Mouse (Mus musculus) intestine, postnatal 0 days (tissue): ENCODE measurements around the gene Otud7b. TPM values are rescaled to one million over a fixed set of nuclear protein-coding genes. Genes with fewer than 3 reads are reported as not detected.
A peak's percentile ranks its signal among the peaks of the same experiment; 100 is the strongest.

Experiments
- ATAC-seq: fragments of 200-750 bp; cut with Nextera tagmentation; 2 replicates; pipeline ENCODE4 v1.8.0; 2017; ENCODE audit warnings: mild to moderate bottlenecking, moderate TSS enrichment, moderate library complexity
- H3K27ac ChIP-seq: fragments of 300-500 bp; sonication (generic); 2 replicates; pipeline ENCODE4 v1.5.1; 2014; ENCODE audit warnings: mild to moderate bottlenecking, low read depth, low read length, moderate library complexity
- H3K27me3 ChIP-seq: fragments of 300-500 bp; sonication (generic); replicated peaks from 2 replicates; pipeline ENCODE4 v1.6.1; 2014; ENCODE audit warnings: low read length, mixed read lengths; ENCODE audit not compliant: control insufficient read depth, insufficient read depth
- H3K36me3 ChIP-seq: fragments of 300-500 bp; sonication (generic); 2 replicates; pipeline ENCODE4 v1.6.1; 2014; ENCODE audit warnings: mild to moderate bottlenecking, moderate library complexity; ENCODE audit not compliant: control insufficient read depth, insufficient read depth
- H3K4me1 ChIP-seq: fragments of 300-500 bp; sonication (generic); replicated peaks from 2 replicates; pipeline ENCODE4 v1.6.1; 2014; ENCODE audit warnings: antibody characterized with exemption, low read length, mixed read lengths; ENCODE audit not compliant: control insufficient read depth, insufficient read depth
- H3K4me2 ChIP-seq: fragments of 300-500 bp; sonication (generic); replicated peaks from 2 replicates; pipeline ENCODE4 v1.6.1; 2014; ENCODE audit warnings: low read depth, mild to moderate bottlenecking, moderate library complexity
- H3K4me3 ChIP-seq: fragments of 300-500 bp; sonication (generic); 2 replicates; pipeline ENCODE4 v1.5.1; 2014; ENCODE audit warnings: low read depth, low read length
- H3K9ac ChIP-seq: fragments of 300-500 bp; sonication (generic); 2 replicates; pipeline ENCODE4 v1.6.1; 2014; ENCODE audit warnings: mild to moderate bottlenecking, low read depth, low read length
- H3K9me3 ChIP-seq: fragments of 300-500 bp; sonication (generic); 2 replicates; pipeline ENCODE4 v1.6.1; 2016; ENCODE audit warnings: mixed run types; ENCODE audit not compliant: control insufficient read depth
- CTCF ChIP-seq: sonication (generic); IDR thresholded peaks from 2 replicates; pipeline ENCODE4 v1.5.1; 2016; ENCODE audit warnings: low read depth, mild to moderate bottlenecking, control low read depth, antibody characterized with exemption, moderate library complexity
- WGBS: fragments of 180-500 bp; shearing (Covaris S2); extraction: QIAGEN DNeasy Blood & Tissue Kit; methylation state at CpG from one replicate; pipeline ENCODE4 v1.1.7; 2014; 5-methylcytosine and 5-hydroxymethylcytosine counted together
- polyA plus RNA-seq: library from polyadenylated mRNA; unstranded; fragments of >200 nt; fragmentation: Nextera tagmentation; extraction: Ambion mirVana; gene quantifications from 2 replicates; pipeline ENCODE4 v1.2.1, GENCODE M21; 2015

Gene Otud7b
- 16.6 and 17.0 TPM in 2 replicates for polyA plus RNA-seq

DNA sequence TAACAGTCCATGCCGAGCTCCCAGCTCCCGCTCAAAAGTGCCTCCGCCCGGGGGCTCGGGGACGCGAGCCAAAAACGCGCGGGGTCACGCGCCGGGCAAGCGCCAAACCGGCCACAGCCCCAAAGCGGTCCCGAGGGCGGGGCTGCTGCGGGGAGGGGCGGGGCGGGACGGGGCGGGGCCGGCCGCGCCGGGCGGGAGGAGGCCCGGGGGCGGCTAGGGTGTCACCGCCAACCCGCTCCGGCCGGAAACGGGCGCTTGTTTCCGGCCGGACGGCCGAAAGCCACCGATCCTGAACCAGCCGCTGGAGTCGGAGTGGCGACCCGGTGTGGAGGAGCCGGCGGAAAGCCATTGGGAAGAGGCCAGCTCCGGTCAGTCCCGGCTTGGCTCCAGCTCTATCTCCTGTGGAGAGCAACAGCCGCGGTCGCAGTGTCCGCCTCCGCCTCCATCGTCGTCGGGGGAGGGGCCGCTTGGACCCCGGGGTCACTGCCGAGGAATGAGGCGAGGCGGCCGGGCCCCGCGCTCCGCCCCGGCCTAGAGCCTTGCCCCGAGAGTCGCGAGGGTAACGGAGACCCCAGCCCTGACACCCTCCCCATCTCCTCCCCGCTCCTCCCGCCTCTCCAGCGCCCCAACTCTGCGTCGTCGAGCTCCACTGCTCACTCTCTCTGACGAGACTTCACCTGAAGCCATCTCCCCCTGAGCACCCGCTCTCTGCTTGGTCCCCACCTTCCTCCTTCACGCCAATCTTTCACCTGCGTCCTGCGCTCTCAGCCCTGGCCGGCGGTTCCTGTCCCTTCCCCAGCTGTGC, at the start of gene Otud7b:
TSS of gene Otud7b (plus strand) at position 267 of the 805 bp plus-strand sequence.
- TF ChIP-seq CTCF, result no peak
- Histone ChIP-seq H3K4me1 (peaks cover 6% of the 10 kb centered on the region; the same call in 1 of the 2 replicates), H3K36me3 (no peaks in the 10 kb centered on the region), H3K27me3 (no peaks in the 10 kb centered on the region), H3K27ac (peak within 1 kb of the TSS; percentile 93), H3K9me3 (no peaks in the 10 kb centered on the region), H3K4me2 (peak within 1 kb of the TSS; percentile 89), H3K9ac (peak within 1 kb of the TSS; percentile 91), H3K4me3 (peak within 1 kb of the TSS; percentile 97)
- peak; percentile 88 for ATAC-seq
- WGBS, result under 1% methylated on average over 78 of the region's 84 CpGs

DNA sequence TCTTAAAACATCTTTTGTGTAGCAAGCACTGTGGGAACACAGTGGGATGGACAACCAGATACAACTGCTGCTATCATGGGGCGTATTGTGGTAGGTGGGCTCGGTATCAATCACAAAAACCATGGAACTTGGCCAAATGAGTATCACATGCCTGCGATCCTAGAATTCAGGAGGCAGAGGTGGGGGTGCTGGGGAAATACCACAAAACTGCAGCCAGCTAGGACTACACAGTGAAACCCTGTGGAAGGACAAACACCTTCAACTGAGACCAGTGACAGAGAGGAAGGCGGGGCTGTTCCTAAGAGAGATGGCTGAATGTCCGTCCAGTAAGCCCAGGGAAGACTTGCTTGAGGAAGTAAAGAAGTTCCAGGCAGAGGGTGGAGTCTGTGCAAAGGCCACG, 49.0 kb upstream of the Otud7b start:
- 73% methylated on average over 6 of the region's 6 CpGs for WGBS
- no peak overlapping the region for H3K4me2 ChIP-seq
- no peak overlapping the region for H3K4me3 ChIP-seq
- peaks cover 7% of the 10 kb centered on the region; the same call in 1 of the 2 replicates for H3K4me1 ChIP-seq
- no peak for ATAC-seq
- TF ChIP-seq CTCF, result no peak
- no peak overlapping the region for H3K9ac ChIP-seq
- H3K27ac ChIP-seq, result no peak overlapping the region
- H3K36me3 ChIP-seq, result no peaks in the 10 kb centered on the region
- H3K9me3 ChIP-seq, result no peaks in the 10 kb centered on the region
- H3K27me3 ChIP-seq, result no peaks in the 10 kb centered on the region

DNA sequence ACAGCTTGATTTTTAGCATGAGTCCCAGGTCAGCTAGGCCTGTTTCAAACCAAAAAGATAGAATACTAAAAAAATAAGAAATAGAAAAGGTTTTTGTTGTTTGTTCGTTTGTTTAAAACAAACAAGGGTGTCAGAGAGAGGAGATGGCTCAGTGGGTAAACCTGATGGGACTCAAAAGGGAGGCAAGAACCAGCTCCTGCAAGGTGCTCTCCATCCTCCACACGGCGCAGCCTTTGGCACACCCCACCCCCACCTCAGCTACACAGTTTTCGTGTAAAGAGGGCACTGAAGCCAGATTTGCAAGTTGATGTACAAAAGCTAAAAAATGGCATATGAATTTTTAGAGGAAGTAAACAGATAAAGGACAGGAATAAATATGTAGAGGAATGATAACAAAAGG, 48.3 kb upstream of the Otud7b start:
- Histone ChIP-seq H3K36me3 (no peaks in the 10 kb centered on the region), H3K27me3 (no peaks in the 10 kb centered on the region), H3K9ac (no peak overlapping the region), H3K27ac (no peak overlapping the region), H3K4me1 (peaks cover 7% of the 10 kb centered on the region; the same call in 1 of the 2 replicates), H3K4me2 (no peak overlapping the region), H3K9me3 (no peaks in the 10 kb centered on the region), H3K4me3 (no peak overlapping the region)
- WGBS, result 92% methylated on average over 4 of the region's 4 CpGs
- no peak for ATAC-seq
- no peak for TF ChIP-seq CTCF

DNA sequence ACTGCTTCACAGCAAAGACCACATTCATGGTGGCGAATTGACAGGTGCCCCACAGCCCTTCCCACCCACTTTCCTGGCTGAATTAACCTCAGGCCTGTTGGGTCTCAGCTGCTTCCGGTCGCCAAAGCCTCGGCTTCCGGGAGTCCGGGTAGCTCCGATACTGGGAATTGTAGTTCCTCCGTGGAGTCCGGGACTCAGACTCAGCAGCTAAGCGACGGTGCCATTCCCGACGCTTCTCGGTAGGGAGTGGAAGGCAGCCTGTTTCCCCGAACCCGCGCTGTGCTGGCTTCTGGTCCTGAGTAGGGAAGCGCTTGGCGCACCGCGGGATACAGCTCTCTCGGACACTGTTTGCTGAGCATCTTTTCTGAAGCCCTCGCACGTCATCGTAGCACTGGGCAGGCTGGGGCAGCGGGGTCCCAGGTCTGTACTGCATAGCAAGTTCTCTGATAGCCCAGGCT, 46.6 kb upstream of the Otud7b start:
- Histone ChIP-seq H3K27me3 (no peaks in the 10 kb centered on the region), H3K27ac (peak overlapping the region; percentile 75), H3K4me3 (peak overlapping the region; percentile 69), H3K4me1 (peaks cover 7% of the 10 kb centered on the region; the same call in 1 of the 2 replicates), H3K4me2 (peak overlapping the region; percentile 95), H3K9ac (peak overlapping the region; percentile 50), H3K9me3 (no peaks in the 10 kb centered on the region), H3K36me3 (no peaks in the 10 kb centered on the region)
- ATAC-seq, result peak; percentile 89
- under 1% methylated on average over 26 of the region's 26 CpGs for WGBS
- no peak for TF ChIP-seq CTCF

DNA sequence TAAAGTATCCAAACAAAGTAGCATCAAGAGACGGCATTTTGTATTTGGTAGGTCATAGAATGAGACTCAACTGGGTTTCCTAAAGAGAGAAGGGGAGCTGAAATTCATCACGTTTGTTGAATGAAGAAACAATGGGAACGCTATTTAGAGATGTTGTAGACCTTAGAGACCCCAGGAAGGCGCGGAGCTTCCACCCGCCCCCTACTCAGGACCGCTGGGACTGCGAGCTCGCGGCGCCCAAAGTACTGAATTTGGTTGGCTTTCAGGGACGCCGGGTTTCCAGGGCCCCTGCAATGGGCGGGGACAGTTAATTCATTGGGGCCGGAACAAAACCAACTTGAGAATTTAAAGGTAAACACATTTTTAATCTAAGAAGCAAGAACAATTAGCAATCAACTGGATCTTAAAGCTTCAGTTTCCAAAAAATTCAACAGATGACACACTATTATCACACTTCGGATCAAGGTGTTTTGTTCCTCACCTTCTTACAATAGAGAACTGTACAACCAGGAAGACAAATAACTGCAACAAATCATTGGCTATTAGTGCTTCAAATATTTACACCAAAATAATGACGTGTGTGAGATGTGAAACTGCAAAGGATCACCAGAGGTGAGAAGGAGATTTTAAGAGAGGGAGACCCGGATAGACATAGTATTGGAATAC, 46.0 kb upstream of the Otud7b start, which contains the start of gene Vps45:
TSS of gene Vps45 (minus strand) at position 236 of the 666 bp plus-strand sequence.
- Histone ChIP-seq H3K36me3 (no peaks in the 10 kb centered on the region), H3K4me2 (peak within 1 kb of the TSS; percentile 95), H3K9me3 (no peaks in the 10 kb centered on the region), H3K9ac (peak within 1 kb of the TSS; percentile 50), H3K4me1 (peaks cover 7% of the 10 kb centered on the region; the same call in 1 of the 2 replicates), H3K4me3 (peak within 1 kb of the TSS; percentile 69), H3K27ac (peak within 1 kb of the TSS; percentile 75), H3K27me3 (no peaks in the 10 kb centered on the region)
- 2% methylated on average over 18 of the region's 18 CpGs for WGBS
- TF ChIP-seq CTCF, result no peak
- ATAC-seq, result peak; percentile 40; the same call in 1 of the 2 replicates

DNA sequence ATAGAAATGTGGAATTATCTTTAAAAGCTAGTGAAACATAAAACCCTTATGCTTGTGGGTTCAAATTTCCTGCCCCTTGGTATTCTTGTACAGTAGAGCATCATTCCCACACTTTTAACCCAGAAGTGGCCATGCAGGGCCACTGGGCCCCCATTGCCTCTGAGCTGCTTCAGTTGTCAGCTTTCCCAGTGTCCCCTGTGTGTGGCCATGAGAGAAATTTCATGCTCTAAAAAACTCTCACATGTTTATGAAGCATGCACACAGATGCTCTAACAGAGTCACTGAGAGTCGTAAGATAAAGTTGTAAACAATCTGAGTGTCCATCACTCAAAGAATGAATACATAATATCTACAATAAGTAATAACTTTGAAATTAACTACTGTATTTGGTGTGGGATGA, 44.2 kb upstream of the Otud7b start:
- Histone ChIP-seq H3K36me3 (no peaks in the 10 kb centered on the region), H3K9ac (no peak overlapping the region), H3K27ac (no peak overlapping the region), H3K4me3 (no peak overlapping the region), H3K27me3 (no peaks in the 10 kb centered on the region), H3K9me3 (no peaks in the 10 kb centered on the region), H3K4me1 (peaks cover 7% of the 10 kb centered on the region; the same call in 1 of the 2 replicates), H3K4me2 (no peak overlapping the region)
- no peak for TF ChIP-seq CTCF
- ATAC-seq, result no peak
- 72% methylated on average over 1 of the region's 1 CpGs for WGBS
